Mouse (Mus musculus) heart, adult 8-10 months (tissue): ENCODE results near the gene Gm12258. TPM values are rescaled to one million over a fixed set of nuclear protein-coding genes. Genes with fewer than 3 reads are reported as not detected.
"Not testable (repeated sequence)": the region's sequence is repeated elsewhere in the genome, so short reads cannot be mapped to it uniquely, and the experiment has no call there.

Source experiments
- DNase-seq: peaks from one replicate; pipeline ENCODE4 v3.0.0; 2022; ENCODE audit warnings: low spot score
- total RNA-seq, 4 experiments: library from RNA; stranded (reverse); gene quantifications; 2 replicates each; pipeline ENCODE4 v1.2.4; 2022

The Gm12258 gene
- total RNA-seq: 1 to 10 TPM; 1.1 to 2.5 (median 1.6) TPM

DNA sequence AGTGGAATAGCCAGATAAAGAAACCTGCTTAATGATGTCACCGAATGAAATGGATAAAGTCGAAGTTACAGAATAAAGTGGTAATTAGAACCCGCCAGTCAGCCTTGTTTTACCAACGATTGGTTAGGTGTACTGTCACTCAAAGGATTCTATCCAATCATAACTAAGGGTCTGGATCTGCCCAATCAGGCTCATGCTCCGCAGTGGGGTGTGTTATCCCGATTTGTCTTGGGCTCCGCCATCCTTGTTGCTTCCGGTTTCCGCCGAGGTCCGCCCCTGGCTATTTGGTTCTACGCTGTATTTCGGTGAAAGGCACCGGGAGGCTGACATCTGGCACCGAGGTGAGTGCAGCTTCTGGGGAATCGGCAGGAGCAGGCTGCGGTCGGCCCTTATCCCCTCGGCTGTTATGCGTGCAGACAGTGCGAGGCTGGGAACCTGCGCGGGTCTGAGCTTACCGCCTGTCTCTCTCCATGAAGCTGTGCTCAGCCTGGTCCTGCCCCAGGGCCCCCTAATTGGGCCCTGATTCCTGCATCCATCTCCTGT lies at the start of gene Gm12258:
TSS of gene Gm12258 (plus strand) at position 240 of the 543 bp plus-strand sequence.
- DNase-seq: peak; percentile 100

DNA sequence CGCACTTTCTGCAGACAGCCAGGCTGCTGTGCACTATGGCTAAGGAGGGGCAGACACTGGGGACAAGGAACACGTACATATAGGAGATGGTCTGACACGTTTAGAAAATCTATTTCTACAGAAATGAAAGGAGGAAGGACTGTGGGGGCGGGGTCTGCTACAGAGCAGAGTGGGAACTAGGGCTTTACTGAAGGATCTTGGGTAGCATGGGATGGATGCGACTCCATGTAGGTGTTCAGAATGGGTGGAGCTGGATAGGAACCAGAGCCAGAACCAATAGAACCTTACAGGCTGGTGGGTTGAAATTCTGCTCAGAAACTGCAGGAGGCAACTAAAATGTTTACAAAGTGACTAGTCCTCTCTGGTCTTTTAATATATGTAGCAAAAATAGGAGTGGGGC lies 47.2 kb upstream of the Gm12258 start:
- no peak for DNase-seq

DNA sequence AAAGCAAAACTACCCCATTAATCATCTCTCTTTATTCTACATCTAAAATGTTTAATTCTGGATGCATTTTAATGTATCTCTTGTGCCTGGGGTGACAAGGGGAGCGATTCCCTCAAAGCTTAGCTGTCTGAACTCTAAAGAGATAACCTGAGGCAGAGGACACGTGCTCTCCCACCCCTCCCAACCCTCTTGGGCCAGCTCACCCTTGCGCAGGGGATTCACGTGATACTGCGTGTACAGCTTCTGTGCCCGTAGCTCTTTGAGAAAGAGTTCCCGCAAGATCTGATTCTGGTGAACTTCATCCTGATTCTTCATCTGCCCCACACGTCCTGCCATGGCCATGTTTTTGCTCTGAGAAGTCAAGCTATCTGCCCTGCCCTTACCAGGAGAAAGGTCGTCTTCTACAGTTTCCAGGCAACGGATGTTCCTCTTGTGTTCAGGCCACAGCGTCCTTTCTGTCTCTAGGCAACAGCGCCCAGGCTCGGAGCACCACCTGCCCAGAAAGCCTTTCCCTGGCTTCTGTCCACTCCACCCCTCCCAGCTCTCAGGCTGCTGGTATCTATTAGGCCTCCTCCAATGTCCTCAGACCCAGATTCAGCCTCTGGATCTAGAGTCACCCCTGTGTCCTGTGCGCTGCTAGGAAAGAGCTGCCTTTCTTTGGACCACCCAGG lies 45.3 kb upstream of the Gm12258 start, which contains the start of gene Fam183b:
TSS of gene Fam183b (minus strand) at position 403 of the 671 bp plus-strand sequence.
- no peak for DNase-seq

DNA sequence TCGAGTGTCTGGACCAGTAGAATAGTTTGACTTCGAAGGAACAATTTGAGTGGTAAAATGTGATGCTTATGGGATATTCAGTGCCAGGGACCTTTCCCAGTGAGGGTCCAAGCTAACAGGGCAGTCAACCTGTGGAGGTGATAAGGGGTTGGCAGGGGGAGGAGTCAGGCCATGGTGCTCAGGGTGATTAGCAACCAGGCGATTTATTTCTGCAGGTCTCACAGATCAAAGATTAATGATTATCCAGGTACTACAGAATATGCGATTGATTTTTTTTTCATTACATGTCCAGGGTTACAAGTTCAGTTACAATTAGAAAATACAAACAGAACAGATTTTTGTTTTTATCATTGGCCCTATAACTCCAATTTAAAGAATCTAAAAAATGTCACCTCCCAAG lies 43.1 kb upstream of the Gm12258 start:
- DNase-seq: no peak

DNA sequence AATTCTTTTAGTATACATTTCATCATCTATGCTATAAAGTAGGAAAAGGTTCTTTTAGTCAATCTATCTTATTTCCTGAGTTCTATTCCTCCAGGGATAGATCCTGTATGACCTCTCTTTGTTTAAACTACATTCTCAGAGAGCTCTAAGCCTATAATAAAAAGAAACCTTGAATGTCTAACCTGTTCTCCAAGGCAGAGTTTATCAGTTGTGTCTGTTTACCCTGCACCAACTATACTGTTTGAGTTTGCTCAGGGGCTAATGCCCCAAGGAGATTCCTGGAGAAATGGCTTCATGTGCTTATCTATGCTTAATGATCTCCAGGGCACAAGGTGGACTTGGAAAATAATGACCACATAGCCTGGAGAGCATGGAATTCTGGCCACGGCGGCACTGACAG lies 42.6 kb upstream of the Gm12258 start:
- DNase-seq: no peak

DNA sequence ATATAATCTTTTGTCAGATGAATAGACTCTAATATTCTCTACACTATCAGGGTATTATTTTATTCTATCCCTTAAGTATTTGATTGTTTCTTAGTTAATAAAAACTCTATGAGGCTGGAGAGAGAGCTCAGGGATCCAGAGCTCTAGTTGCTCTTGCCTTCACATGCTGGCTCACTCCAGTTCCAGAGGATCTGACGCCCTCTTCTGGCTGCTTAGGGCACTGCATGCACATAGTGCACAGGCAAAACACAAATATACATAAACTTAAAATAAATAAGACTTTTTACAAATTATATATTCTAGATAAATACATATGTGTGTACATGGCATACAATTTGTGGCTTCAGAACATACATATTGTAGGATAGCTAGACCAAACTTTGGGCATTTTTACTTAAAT lies 35.0 kb upstream of the Gm12258 start:
- DNase-seq: no peak

DNA sequence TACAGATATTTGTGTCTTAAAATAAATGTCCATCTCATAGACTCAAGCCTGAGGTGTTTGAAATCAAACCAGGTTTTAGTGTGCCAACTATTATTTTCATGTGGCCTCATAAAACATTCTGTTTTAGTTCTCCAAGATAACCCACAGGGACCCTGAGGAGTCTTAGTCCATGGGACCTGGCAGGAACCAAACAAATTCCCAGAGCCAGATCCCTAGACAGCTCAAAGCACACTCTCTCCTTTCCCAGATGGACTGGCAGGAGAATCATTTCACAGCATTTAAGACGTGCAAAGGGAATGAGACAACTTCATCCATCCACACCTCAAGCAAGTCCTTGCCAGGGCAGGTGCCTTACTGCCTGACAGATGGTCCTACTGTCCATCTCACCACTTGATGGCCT lies 32.3 kb upstream of the Gm12258 start, which contains the start of gene Olfr313:
TSS of gene Olfr313 (plus strand) at position 301 of the 400 bp plus-strand sequence.
- not testable (repeated sequence) for DNase-seq

DNA sequence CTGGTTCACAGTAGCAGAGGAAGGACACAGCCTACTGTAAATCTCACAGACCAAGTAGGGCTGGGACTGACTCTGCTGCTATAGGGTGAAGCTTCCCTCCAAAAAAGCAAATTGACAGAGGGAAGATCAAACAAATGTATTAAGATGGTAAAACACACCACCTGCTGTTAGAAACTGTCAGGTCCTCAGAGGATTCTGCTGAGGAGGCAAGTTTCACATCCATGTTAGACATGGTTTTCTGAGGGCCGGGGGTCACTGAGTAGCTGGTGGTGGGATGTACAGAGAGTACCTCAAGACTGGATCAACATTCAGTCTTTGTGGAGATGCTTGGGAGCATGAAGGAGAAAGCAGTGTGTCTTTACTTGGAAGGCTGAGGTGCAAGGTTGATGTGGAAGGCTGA lies 31.3 kb upstream of the Gm12258 start:
- DNase-seq: no peak

DNA sequence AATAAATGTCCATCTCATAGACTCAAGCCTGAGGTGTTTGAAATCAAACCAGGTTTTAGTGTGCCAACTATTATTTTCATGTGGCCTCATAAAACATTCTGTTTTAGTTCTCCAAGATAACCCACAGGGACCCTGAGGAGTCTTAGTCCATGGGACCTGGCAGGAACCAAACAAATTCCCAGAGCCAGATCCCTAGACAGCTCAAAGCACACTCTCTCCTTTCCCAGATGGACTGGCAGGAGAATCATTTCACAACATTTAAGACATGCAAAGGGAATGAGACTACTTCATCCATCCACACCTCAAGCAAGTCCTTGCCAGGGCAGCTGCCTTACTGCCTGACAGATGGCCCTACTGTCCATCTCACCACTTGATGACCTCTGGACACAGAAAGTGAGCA lies 18.0 kb upstream of the Gm12258 start, which contains the start of gene Olfr312:
TSS of gene Olfr312 (plus strand) at position 301 of the 400 bp plus-strand sequence.
- DNase-seq: not testable (repeated sequence)

DNA sequence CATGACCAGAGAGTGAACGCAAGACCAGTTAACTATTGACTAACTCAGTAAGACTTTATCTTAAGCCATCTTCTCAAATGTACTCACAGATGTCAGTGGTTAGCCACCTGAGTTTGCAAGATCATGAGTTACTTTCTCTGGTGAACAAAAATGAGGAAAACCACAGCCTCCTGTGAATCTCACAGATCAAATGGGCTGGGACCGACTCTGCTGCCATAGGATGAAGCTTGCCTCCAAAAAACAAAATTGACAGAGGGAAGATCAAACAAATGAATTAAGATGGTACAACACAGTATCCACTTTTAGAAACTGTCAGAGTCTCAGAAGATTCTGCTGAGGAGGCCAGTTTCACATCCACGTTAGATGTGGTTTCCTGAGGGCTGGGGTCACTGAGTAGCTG lies 17.2 kb upstream of the Gm12258 start:
- no peak for DNase-seq

DNA sequence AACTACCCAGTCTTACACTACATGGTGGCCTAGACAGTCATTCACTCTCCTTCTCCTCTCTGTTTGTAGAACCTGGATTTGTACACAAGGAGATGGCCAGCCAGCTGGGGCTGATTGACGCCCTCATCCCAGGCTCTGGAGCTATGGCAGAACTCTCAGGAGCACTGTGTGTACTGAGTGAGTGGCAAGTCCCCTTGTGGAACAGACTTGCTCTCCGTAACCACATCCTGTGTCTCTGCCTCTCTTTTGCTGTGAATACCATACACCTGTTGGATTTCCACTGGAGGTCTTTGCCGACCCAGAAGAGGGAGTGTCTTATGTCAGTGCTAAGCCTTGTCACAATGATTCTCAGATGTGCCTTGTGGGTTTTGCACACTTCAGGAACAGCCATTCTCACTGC lies 14.4 kb upstream of the Gm12258 start:
- not testable (repeated sequence) for DNase-seq

DNA sequence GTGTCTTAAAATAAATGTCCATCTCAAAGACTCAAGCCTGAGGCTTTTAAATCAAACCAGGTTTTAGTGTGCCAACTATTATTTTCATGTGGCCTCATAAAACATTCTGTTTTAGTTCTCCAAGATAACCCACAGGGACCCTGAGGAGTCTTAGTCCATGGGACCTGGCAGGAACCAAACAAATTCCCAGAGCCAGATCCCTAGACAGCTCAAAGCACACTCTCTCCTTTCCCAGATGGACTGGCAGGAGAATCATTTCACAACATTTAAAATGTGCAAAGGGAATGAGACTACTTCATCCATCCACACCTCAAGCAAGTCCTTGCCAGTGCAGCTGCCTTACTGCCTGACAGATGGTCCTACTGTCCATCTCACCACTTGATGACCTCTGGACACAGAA lies 8.0 kb upstream of the Gm12258 start, which contains the start of gene Olfr311:
TSS of gene Olfr311 (plus strand) at position 301 of the 400 bp plus-strand sequence.
- not testable (repeated sequence) for DNase-seq

DNA sequence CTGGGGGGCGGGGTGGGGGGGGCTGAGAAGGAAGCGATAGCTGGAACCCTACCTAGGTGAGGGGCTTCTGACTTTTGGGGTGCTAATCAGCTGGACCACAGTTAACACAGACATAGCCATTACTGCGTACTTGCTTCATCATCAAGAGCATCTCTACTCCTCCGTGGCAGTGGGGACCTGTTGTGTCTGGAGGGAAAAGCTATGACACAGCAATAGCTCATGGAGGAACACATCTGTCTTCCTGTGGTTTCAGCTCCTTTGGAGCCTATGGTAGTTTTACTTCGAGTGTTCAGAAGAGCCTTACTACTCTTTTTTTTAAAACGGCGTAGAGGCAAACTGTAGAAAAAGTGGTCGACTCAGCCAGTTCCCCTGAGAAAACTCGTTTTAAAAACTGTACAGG lies 678 bp downstream of the Gm12258 start:
- DNase-seq: no peak

DNA sequence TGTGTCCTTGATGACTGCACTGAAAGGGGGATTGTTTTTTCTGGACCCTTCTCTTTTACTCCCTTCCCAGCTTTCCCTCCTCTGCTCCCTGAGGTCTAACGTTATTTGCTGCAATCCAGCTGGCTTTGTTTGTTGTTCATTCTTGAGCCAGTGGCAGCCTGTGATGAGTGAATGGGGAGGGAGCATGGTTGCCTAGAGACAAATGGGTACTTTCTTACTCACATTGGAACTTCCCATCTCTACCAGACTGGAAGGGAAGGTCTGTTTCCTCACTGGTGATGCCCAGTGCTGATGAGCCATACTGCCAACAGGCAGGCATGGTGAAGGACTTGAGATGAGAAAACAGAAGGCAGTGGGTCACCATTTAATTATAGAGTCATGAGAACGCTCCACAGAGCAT lies 2.8 kb downstream of the Gm12258 start:
- no peak for DNase-seq

DNA sequence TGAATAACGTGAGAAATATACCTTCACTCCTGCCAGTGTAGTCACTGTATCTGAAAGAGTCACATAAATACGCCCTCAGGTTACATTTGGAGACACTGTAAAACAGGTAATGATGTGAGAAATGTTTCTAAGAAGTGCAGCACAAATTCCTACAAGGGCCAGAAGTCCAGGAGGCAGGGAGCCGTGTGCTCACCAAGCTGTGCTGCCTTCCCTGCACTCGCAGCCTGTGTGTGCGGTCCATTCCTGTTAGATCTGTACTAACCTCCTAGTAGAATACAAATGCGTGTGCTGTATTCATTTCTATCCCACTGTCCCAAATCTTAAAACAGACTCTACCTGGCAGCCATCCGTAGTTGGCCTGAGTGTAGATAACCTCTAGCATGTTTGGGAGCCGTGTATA lies 13.8 kb downstream of the Gm12258 start:
- no peak for DNase-seq

DNA sequence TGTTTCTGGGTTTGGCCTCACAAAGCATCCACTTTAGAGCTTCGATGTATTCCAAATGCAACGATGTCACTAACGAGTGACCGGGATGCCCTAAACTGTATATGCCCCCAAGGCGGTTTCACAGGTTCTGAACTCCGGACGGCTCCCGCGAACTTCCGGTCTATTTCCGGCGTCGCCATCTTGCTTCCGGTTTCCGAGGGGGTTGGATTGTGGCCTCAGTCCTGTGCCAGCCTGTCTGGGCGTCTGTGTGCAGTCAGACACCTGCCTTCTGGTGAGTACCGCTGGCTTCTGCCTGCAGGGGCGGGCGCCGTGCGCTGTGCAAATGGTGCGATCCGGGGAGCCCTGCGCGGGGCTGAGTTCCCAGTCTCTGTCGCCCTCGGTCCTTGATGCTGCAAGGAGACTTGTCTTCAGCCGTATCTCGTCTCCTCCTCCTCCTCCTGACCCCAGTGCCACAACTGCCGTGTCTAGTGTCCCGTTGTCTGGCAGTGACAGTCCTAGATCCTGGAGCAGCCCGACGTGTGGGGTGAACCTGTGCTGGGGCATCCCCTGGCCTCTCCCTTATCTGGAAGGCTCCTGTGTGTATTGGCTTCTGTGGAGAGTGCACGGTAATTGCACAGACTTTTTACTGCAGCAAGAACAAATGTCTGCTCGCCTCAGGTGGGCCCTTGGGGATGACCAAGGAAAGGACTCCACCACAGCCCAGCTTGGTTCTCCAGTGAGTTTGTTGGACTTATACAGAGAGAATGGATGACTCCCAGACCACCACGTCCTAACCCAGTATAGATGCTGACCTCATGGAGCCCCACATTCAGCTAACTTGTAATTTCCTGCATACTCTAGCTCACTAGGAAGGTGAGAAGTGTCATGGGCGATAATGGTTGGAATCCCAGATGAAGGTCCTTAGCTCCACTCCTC lies 20.3 kb downstream of the Gm12258 start, which contains the start of gene 2810021J22Rik:
TSS of gene 2810021J22Rik (plus strand) at position 178 of the 915 bp plus-strand sequence.
- DNase-seq: peak; percentile 58

DNA sequence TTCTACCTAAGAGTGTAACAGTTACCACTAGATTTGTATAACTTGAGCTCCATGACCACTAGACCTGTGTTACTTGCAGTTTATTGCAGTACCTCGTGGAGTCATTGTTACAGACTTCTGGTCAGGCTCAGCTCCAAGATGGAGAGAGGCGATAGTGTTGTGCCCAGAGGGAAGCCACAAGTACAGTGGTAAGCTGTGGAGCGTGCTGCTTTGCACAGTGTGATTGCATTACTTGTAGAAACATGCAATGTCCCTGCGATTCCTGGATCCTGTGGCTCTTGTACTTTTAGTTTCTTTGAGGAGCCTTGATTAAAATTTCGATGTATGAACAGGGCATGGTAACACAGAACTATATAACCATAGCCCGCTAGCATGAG lies 21.0 kb downstream of the Gm12258 start:
- DNase-seq: no peak

DNA sequence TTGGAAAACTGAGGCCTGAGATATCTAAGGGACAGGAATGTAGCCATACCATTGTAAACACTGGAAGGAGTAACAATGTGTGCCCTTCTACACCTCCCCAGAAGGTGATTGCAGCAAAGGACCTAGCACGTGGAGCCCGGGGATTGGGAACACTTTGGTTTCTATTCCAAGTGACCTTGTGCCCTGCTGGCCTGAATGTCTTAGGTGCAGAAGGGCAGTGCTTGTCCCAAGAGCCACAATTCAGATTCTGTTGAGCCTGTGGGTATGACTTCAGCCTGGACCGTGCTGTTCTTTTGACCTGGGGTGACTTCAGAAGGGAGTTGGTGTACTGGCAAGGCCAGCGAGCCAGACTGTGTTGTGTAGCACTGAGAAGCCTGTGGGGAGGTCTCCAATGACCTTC lies 24.0 kb downstream of the Gm12258 start:
- no peak for DNase-seq

DNA sequence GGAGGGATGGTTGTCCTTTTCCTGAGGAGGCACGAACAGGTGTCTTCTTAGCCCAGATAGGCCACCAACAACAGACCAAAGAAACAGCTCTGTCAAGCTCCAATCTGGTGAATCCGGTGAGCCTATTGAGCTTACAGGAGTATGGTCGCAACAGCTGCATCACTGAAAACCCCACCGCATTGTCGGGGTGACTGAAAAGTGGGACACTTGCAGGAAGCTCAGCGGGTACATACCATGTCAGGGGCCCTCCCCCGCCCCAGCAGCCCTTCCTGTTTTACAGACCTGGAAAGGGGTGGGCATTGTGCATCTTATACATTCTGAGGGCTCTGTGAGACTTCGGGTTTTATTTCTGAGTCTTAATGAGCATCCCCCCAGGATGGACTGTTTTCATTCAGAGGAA lies 36.8 kb downstream of the Gm12258 start:
- DNase-seq: no peak

DNA sequence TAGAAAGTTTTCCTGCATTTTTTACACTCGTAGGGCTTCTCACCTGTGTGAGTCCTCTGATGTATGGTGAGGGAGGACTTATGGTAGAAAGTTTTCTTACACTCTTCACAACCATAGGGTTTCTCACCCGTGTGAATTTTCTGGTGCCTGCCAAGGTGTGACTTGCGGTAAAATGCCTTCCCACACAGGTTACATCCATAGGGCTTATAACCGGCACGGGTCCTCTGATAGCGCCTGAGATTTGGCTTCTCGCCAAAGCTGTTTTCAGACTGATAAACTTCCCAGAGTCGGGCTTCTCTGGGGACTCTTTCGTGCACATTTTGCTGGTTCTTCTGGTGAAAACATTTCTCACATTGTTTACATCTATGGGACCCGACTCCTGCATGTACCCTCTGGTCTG lies 43.6 kb downstream of the Gm12258 start:
- no peak for DNase-seq

DNA sequence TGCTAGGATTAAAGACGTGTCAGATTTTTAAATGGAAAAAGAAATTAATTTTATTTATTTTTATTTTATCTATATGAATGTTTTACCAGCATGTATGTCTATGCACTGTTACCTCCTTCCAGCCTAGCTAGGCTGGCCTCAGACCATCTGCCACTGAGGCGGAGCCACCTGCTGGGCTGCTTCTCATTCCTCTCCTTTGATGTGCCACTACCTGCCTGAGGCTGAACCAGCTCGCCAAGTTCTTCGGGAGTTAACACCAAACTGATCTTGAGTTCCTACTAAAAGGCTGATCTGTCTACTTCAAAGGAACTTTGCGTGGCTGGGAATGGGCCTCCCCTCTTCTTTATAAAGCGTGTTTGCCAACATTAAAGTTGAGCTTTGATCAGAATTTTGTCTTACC lies 47.5 kb downstream of the Gm12258 start:
- DNase-seq: no peak

DNA sequence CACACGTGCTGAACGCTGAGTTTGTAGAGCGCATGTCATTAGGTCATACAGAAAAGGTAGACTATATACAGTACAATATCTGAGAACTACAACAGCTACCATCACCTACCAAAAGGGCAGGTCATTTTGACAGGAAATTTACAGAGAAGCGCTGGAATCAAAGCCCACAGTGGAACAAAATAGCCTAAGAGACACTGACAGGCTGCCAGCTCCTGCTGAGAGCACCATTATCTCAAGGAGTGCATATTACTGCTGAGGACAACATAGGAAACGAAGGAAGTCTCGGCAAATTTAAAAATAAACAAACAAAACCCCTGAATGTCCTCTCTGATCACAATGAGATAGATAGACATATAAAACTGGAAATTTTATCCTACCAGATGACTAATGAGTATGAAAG lies 50.5 kb downstream of the Gm12258 start:
- no peak for DNase-seq
